Mouse (Mus musculus): ENCODE measurements at regions not wholly inside any gene's neighbourhood (a gene's known extent, or its start where the extent isn't known, plus 50 kb on each side); places are given as distances from the start of the nearest gene placed in this dataset.

DNA sequence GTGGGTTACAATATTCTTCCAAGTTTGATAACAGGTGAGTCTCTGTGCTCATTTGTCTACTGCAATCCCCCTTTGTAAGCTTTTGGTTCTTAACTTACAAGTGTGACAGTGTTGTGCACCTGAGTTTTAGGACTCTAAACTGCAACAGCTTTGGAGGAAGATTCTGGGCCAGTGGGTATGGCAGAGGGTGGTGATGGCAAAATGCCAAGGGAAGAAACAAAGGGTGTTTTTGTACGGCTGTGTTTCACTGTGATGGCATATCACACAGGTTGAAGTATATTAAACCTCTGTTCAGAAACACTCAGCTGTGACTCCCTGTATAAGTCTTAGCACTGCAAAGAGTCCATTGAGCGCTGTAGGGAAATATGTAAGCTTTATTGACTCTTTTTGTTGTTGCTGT is 140.7 kb downstream of the Dad1 start:
- H3K4me1 ChIP-seq (ENCODE audit: control insufficient read depth, insufficient read depth, low read length), result no peaks in the 10 kb centered on the region
- TF ChIP-seq EP300 (IDR thresholded peaks at IDR 0.05; ENCODE audit: insufficient read depth, low read depth, low read length), result no peak
- TF ChIP-seq CTCF (IDR thresholded peaks at IDR 0.05; ENCODE audit: low read depth, low read length), result no peak
- no peak for TF ChIP-seq POLR2A (IDR thresholded peaks at IDR 0.05; ENCODE audit: insufficient read depth, low read length)
- H3K27me3 ChIP-seq (ENCODE audit: control insufficient read depth, insufficient read depth, low read length, poor library complexity, severe bottlenecking), result no peaks in the 10 kb centered on the region
- H3K9me3 ChIP-seq (replicated peaks; ENCODE audit: control insufficient read depth, insufficient read depth, low read length, poor library complexity, severe bottlenecking), result peaks cover 24% of the 10 kb centered on the region
- no peak overlapping the region for H3K4me3 ChIP-seq (ENCODE audit: low read depth, low read length)
- H3K36me3 ChIP-seq (ENCODE audit: control insufficient read depth, insufficient read depth, low read length, poor library complexity, severe bottlenecking), result no peaks in the 10 kb centered on the region
- no peak overlapping the region for H3K9ac ChIP-seq (ENCODE audit: low read depth, poor library complexity, severe bottlenecking)
- H3K27ac ChIP-seq (ENCODE audit: insufficient read depth, low read length), result no peak overlapping the region

DNA sequence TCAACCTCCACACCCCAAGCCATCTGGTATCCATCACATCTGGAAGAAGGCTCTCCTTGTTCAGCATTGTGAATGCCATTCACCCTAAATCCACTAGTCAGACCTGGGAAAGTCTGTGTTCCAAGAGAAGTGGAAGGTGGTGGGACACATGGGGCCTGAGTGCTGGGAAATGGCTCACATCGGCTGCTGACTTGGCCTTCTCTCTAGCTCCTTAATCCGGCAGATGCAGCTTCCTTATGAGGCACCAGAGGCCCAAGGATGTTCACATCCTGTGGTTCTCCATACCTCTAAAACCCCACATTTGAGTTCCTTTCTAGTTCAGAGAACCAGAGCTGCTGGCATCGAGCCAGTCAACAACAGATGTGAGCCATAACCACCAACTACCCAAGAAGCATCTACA is 142.9 kb downstream of the Dad1 start:
- no peak overlapping the region for H3K27ac ChIP-seq (ENCODE audit: insufficient read depth, low read length)
- no peak for TF ChIP-seq EP300 (IDR thresholded peaks at IDR 0.05; ENCODE audit: insufficient read depth, low read depth, low read length)
- TF ChIP-seq POLR2A (IDR thresholded peaks at IDR 0.05; ENCODE audit: insufficient read depth, low read length), result no peak
- TF ChIP-seq CTCF (IDR thresholded peaks at IDR 0.05; ENCODE audit: low read depth, low read length), result no peak

DNA sequence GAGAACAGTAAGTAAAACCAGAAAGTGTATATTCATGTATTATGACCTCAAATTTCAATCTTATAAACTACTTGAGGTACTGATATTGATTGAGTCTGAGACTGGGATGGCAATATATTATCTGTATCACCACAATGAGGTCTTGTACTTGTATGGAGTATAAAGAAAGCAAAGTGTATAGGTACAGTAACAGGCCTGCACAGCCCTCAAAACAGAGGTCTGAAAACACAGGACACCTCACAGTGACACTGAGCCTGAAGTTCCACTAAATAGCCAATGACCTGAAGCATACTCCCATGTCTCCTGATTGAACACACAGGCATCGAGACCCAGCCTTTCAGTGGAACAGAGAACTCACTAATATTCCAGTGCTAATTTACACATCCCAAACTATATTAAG is 144.8 kb downstream of the Dad1 start:
- Histone ChIP-seq H3K27ac (ENCODE audit: insufficient read depth, low read length) (no peak overlapping the region), H3K36me3 (ENCODE audit: control insufficient read depth, insufficient read depth, low read length, poor library complexity, severe bottlenecking) (no peaks in the 10 kb centered on the region), H3K27me3 (ENCODE audit: control insufficient read depth, insufficient read depth, low read length, poor library complexity, severe bottlenecking) (no peaks in the 10 kb centered on the region), H3K9me3 (replicated peaks; ENCODE audit: control insufficient read depth, insufficient read depth, low read length, poor library complexity, severe bottlenecking) (0 out of 2 replicates have a peak, but pooled peaks cover 3% of the 10 kb centered on the region), H3K4me3 (ENCODE audit: low read depth, low read length) (no peak overlapping the region), H3K9ac (ENCODE audit: low read depth, poor library complexity, severe bottlenecking) (no peak overlapping the region), H3K4me1 (ENCODE audit: control insufficient read depth, insufficient read depth, low read length) (no peaks in the 10 kb centered on the region)
- TF ChIP-seq POLR2A (IDR thresholded peaks at IDR 0.05; ENCODE audit: insufficient read depth, low read length) (no peak), CTCF (IDR thresholded peaks at IDR 0.05; ENCODE audit: low read depth, low read length) (no peak), EP300 (IDR thresholded peaks at IDR 0.05; ENCODE audit: insufficient read depth, low read depth, low read length) (no peak)

More for the DNA sequence above, 142.9 kb downstream of the Dad1 start:
- H3K4me1 ChIP-seq (ENCODE audit: control insufficient read depth, insufficient read depth, low read length), result no peaks in the 10 kb centered on the region
- H3K4me3 ChIP-seq (ENCODE audit: low read depth, low read length), result no peak overlapping the region
- H3K9ac ChIP-seq (ENCODE audit: low read depth, poor library complexity, severe bottlenecking), result no peak overlapping the region
- peaks cover 2% of the 10 kb centered on the region; the same call in 1 of the 2 replicates for H3K9me3 ChIP-seq (replicated peaks; ENCODE audit: control insufficient read depth, insufficient read depth, low read length, poor library complexity, severe bottlenecking)
- H3K27me3 ChIP-seq (ENCODE audit: control insufficient read depth, insufficient read depth, low read length, poor library complexity, severe bottlenecking), result no peaks in the 10 kb centered on the region
- no peaks in the 10 kb centered on the region for H3K36me3 ChIP-seq (ENCODE audit: control insufficient read depth, insufficient read depth, low read length, poor library complexity, severe bottlenecking)

DNA sequence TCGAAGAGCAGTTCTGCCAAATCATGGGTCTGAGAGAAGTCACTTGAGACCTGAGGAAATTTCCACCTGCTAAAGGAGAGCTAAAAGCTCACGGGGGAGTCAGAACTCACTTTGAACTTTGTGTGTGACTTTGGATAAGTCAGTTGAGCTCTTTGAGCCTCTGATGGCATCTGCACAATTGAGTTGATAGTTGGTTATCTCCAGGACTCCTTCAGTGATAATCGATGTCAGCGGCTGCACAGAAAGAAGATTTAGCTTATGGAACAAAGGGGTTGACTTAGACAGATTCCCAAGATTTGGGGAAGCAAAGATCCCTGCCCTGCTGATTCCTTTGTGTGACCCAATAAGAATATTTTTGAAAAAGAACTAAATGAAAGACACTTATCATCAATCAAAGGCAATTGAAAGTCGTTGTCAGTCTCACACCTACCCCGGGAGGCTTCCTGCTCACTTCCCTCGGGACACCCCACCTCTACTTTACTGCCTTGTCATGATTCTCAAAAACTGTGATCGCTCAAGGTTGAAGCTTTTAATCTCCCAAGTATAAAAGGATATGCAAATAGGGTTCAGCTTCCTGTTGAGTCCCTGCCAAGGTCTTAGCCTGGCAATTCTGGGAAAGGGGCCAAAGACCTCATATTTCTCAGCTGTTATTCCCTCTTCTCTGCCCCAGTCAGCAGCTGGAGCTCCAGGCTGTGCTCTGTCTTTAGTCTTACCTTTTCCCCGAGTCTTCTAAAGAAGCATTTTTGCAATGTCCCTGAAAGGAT is 145.4 kb downstream of the Dad1 start:
- no peaks in the 10 kb centered on the region for H3K27me3 ChIP-seq (ENCODE audit: control insufficient read depth, insufficient read depth, low read length, poor library complexity, severe bottlenecking)
- TF ChIP-seq EP300 (IDR thresholded peaks at IDR 0.05; ENCODE audit: insufficient read depth, low read depth, low read length) (no peak), CTCF (IDR thresholded peaks at IDR 0.05; ENCODE audit: low read depth, low read length) (no peak), POLR2A (IDR thresholded peaks at IDR 0.05; ENCODE audit: insufficient read depth, low read length) (no peak)
- no peaks in the 10 kb centered on the region for H3K4me1 ChIP-seq (ENCODE audit: control insufficient read depth, insufficient read depth, low read length)
- no peaks in the 10 kb centered on the region for H3K36me3 ChIP-seq (ENCODE audit: control insufficient read depth, insufficient read depth, low read length, poor library complexity, severe bottlenecking)
- H3K9ac ChIP-seq (ENCODE audit: low read depth, poor library complexity, severe bottlenecking), result no peak overlapping the region
- 0 out of 2 replicates have a peak, but pooled peaks cover 3% of the 10 kb centered on the region for H3K9me3 ChIP-seq (replicated peaks; ENCODE audit: control insufficient read depth, insufficient read depth, low read length, poor library complexity, severe bottlenecking)
- H3K27ac ChIP-seq (ENCODE audit: insufficient read depth, low read length), result no peak overlapping the region
- H3K4me3 ChIP-seq (ENCODE audit: low read depth, low read length), result no peak overlapping the region

DNA sequence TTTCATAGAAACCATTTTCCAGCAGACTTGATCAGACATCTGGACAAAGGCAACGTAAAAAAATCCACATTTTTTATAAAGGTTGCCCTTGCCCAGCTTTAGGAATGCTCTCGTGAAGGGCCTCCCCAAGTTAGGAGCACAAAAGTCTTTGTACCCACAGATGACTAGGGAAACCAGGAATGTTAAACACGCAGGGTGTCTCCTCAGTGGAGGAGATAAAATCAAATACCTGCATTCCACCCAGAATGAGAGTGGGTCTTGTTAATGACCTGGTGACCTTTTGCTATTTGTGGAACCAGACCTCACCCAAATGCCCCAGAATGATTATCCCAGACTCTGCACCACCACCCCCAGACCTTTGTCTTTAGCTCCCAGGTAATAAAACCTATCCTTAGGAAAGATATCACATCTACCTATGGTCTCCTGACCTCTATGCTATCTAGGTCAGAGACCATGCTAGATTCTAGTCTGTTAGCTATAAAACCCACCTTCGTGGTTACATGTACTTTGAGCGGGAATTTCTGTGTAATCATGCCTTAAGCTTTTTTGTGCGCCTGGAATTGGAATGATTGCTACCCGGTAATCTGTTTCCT is 146.6 kb downstream of the Dad1 start:
- TF ChIP-seq CTCF (IDR thresholded peaks at IDR 0.05; ENCODE audit: low read depth, low read length) (no peak), EP300 (IDR thresholded peaks at IDR 0.05; ENCODE audit: insufficient read depth, low read depth, low read length) (no peak), POLR2A (IDR thresholded peaks at IDR 0.05; ENCODE audit: insufficient read depth, low read length) (no peak)
- Histone ChIP-seq H3K4me3 (ENCODE audit: low read depth, low read length) (no peak overlapping the region), H3K9ac (ENCODE audit: low read depth, poor library complexity, severe bottlenecking) (no peak overlapping the region), H3K4me1 (ENCODE audit: control insufficient read depth, insufficient read depth, low read length) (no peaks in the 10 kb centered on the region), H3K27ac (ENCODE audit: insufficient read depth, low read length) (no peak overlapping the region), H3K9me3 (replicated peaks; ENCODE audit: control insufficient read depth, insufficient read depth, low read length, poor library complexity, severe bottlenecking) (0 out of 2 replicates have a peak, but pooled peaks cover 3% of the 10 kb centered on the region), H3K27me3 (ENCODE audit: control insufficient read depth, insufficient read depth, low read length, poor library complexity, severe bottlenecking) (no peaks in the 10 kb centered on the region), H3K36me3 (ENCODE audit: control insufficient read depth, insufficient read depth, low read length, poor library complexity, severe bottlenecking) (no peaks in the 10 kb centered on the region)

DNA sequence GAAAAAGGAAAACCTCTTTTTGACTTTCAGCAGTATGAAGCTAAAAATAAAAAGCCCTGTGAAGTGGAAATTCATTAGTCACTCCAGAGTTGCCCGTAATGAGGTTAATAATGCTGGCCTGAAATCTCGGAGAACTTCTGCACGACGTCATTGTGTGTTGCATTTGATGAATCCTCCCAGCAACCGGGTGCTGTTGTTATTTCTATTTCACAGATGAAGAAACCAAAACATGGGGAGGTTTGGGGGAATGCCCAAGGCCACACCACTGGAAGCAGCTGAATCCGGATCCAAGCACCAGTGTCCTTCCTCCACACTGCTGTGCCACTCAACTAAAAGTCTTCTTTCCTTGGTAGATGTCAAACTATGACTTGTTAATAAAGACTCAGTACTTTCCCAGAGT is 149.7 kb downstream of the Dad1 start:
- no peak overlapping the region for H3K27ac ChIP-seq (ENCODE audit: insufficient read depth, low read length)
- no peaks in the 10 kb centered on the region for H3K36me3 ChIP-seq (ENCODE audit: control insufficient read depth, insufficient read depth, low read length, poor library complexity, severe bottlenecking)
- no peak overlapping the region for H3K4me3 ChIP-seq (ENCODE audit: low read depth, low read length)
- TF ChIP-seq CTCF (IDR thresholded peaks at IDR 0.05; ENCODE audit: low read depth, low read length) (no peak), EP300 (IDR thresholded peaks at IDR 0.05; ENCODE audit: insufficient read depth, low read depth, low read length) (no peak), POLR2A (IDR thresholded peaks at IDR 0.05; ENCODE audit: insufficient read depth, low read length) (no peak)
- no peaks in the 10 kb centered on the region for H3K27me3 ChIP-seq (ENCODE audit: control insufficient read depth, insufficient read depth, low read length, poor library complexity, severe bottlenecking)
- no peaks in the 10 kb centered on the region for H3K4me1 ChIP-seq (ENCODE audit: control insufficient read depth, insufficient read depth, low read length)
- 0 out of 2 replicates have a peak, but pooled peaks cover 3% of the 10 kb centered on the region for H3K9me3 ChIP-seq (replicated peaks; ENCODE audit: control insufficient read depth, insufficient read depth, low read length, poor library complexity, severe bottlenecking)
- H3K9ac ChIP-seq (ENCODE audit: low read depth, poor library complexity, severe bottlenecking), result no peak overlapping the region
